Mouse (Mus musculus): ENCODE measurements at regions not wholly inside any gene's neighbourhood (a gene's known extent, or its start where the extent isn't known, plus 50 kb on each side); places are given as distances from the start of the nearest gene placed in this dataset.
A peak's percentile ranks its signal among the peaks of the same experiment; 100 is the strongest.

DNA sequence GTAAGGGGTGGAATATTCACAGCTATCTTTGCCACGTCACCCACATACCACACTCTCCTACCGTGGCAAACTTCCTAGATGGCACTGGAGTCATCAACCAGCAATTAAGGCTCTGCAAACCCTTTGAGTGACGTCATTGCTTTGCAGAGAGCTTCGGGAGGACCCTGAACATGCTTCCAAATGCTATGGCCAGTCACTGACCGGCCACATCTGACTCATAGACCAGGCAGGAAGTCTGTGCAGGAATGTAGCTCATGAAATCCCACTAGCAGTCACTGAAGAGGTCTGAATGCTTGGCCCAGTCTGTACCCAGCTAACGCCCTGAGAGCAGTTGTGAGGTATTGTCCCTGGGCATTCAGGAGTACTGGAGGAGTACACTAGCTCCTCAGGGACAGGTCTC is 203.9 kb upstream of the Rbms3 start:
- H3K36me3 ChIP-seq (ENCODE audit: control insufficient read depth, insufficient read depth, low read length) = no peaks in the 10 kb centered on the region
- H3K4me2 ChIP-seq (replicated peaks; ENCODE audit: low read depth, low read length) = no peak overlapping the region
- H3K9me3 ChIP-seq (ENCODE audit: control insufficient read depth, low read length) = no peaks in the 10 kb centered on the region
- no peak for ATAC-seq (ENCODE audit: low FRiP score, low TSS enrichment)
- no peak overlapping the region for H3K9ac ChIP-seq (ENCODE audit: low read depth, low read length)
- H3K4me3 ChIP-seq (ENCODE audit: low read length) = no peak overlapping the region
- no peak overlapping the region for H3K27ac ChIP-seq (ENCODE audit: low read depth, low read length)
- H3K27me3 ChIP-seq (ENCODE audit: control insufficient read depth, insufficient read depth, low read length) = no peaks in the 10 kb centered on the region
- no peaks in the 10 kb centered on the region for H3K4me1 ChIP-seq (ENCODE audit: control insufficient read depth, insufficient read depth, low read length)
- 66% methylated on average over 6 of the region's 6 CpGs for WGBS

DNA sequence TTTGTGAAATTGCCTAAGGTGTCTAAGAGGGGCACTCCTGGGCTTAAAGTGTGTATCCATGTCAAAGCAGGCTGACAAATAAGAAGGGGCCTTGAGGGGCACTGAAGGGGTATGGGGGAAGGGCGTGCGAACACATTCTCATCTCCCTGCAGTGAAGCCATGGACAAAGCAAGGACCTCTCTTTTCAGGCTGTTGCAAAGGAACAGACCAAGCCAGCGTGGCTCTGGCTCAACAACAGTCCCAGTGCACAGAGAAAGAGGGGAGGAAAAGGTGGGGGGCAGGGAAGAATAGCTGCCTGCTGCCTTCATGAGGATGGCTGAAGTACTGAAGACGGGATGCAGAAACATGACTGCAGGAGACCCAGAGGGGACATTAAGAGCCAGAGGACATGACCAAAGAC is 184.9 kb upstream of the Rbms3 start:
- Histone ChIP-seq H3K4me3 (ENCODE audit: low read length) (no peak overlapping the region), H3K36me3 (ENCODE audit: control insufficient read depth, insufficient read depth, low read length) (no peaks in the 10 kb centered on the region), H3K9me3 (ENCODE audit: control insufficient read depth, low read length) (no peaks in the 10 kb centered on the region), H3K27me3 (ENCODE audit: control insufficient read depth, insufficient read depth, low read length) (no peaks in the 10 kb centered on the region), H3K4me1 (ENCODE audit: control insufficient read depth, insufficient read depth, low read length) (no peaks in the 10 kb centered on the region), H3K4me2 (replicated peaks; ENCODE audit: low read depth, low read length) (no peak overlapping the region), H3K9ac (ENCODE audit: low read depth, low read length) (no peak overlapping the region), H3K27ac (ENCODE audit: low read depth, low read length) (no peak overlapping the region)
- ATAC-seq (ENCODE audit: low FRiP score, low TSS enrichment) = no peak
- 60% methylated on average over 4 of the region's 4 CpGs for WGBS

GRCm38 (mm10) chr9:117813216-117813615 is 183.5 kb upstream of the Rbms3 start:
- 76% methylated on average over 9 of the region's 9 CpGs for WGBS
- ATAC-seq (ENCODE audit: low FRiP score, low TSS enrichment) = no peak
- Histone ChIP-seq H3K27me3 (ENCODE audit: control insufficient read depth, insufficient read depth, low read length) (no peaks in the 10 kb centered on the region), H3K9ac (ENCODE audit: low read depth, low read length) (no peak overlapping the region), H3K27ac (ENCODE audit: low read depth, low read length) (no peak overlapping the region), H3K4me3 (ENCODE audit: low read length) (no peak overlapping the region), H3K4me2 (replicated peaks; ENCODE audit: low read depth, low read length) (no peak overlapping the region), H3K4me1 (ENCODE audit: control insufficient read depth, insufficient read depth, low read length) (no peaks in the 10 kb centered on the region), H3K36me3 (ENCODE audit: control insufficient read depth, insufficient read depth, low read length) (no peaks in the 10 kb centered on the region), H3K9me3 (ENCODE audit: control insufficient read depth, low read length) (no peaks in the 10 kb centered on the region)

- 62% methylated on average over 9 of the region's 9 CpGs for WGBS
- H3K4me1 ChIP-seq (ENCODE audit: control insufficient read depth, insufficient read depth, low read length) = no peaks in the 10 kb centered on the region
- no peak; the same call in 1 of the 2 replicates for ATAC-seq (ENCODE audit: low FRiP score, low TSS enrichment)
Observed at GRCm38 (mm10) chr9:117805812-117806211, 176.1 kb upstream of the Rbms3 start.

GRCm38 (mm10) chr9:117784186-117784591 is 154.5 kb upstream of the Rbms3 start:
- WGBS = 30% methylated on average over 5 of the region's 5 CpGs

More at GRCm38 (mm10) chr9:117805812-117806211, 176.1 kb upstream of the Rbms3 start:
- H3K36me3 ChIP-seq (ENCODE audit: control insufficient read depth, insufficient read depth, low read length) = no peaks in the 10 kb centered on the region
- H3K9me3 ChIP-seq (ENCODE audit: control insufficient read depth, low read length) = no peaks in the 10 kb centered on the region
- H3K27ac ChIP-seq (ENCODE audit: low read depth, low read length) = no peak overlapping the region
- H3K9ac ChIP-seq (ENCODE audit: low read depth, low read length) = no peak overlapping the region
- no peak overlapping the region for H3K4me2 ChIP-seq (replicated peaks; ENCODE audit: low read depth, low read length)
- no peaks in the 10 kb centered on the region for H3K27me3 ChIP-seq (ENCODE audit: control insufficient read depth, insufficient read depth, low read length)
- H3K4me3 ChIP-seq (ENCODE audit: low read length) = no peak overlapping the region

GRCm38 (mm10) chr9:117754651-117755050 is 124.9 kb upstream of the Rbms3 start:
- Histone ChIP-seq H3K9ac (ENCODE audit: low read depth, low read length) (no peak overlapping the region), H3K4me3 (ENCODE audit: low read length) (no peak overlapping the region), H3K27me3 (ENCODE audit: control insufficient read depth, insufficient read depth, low read length) (no peaks in the 10 kb centered on the region), H3K27ac (ENCODE audit: low read depth, low read length) (no peak overlapping the region), H3K36me3 (ENCODE audit: control insufficient read depth, insufficient read depth, low read length) (no peaks in the 10 kb centered on the region), H3K9me3 (ENCODE audit: control insufficient read depth, low read length) (no peaks in the 10 kb centered on the region), H3K4me1 (ENCODE audit: control insufficient read depth, insufficient read depth, low read length) (no peaks in the 10 kb centered on the region), H3K4me2 (replicated peaks; ENCODE audit: low read depth, low read length) (no peak overlapping the region)
- no peak for ATAC-seq (ENCODE audit: low FRiP score, low TSS enrichment)
- WGBS = 89% methylated on average over 6 of the region's 6 CpGs

More at GRCm38 (mm10) chr9:117784186-117784591, 154.5 kb upstream of the Rbms3 start:
- Histone ChIP-seq H3K27me3 (ENCODE audit: control insufficient read depth, insufficient read depth, low read length) (no peaks in the 10 kb centered on the region), H3K4me2 (replicated peaks; ENCODE audit: low read depth, low read length) (no peak overlapping the region), H3K27ac (ENCODE audit: low read depth, low read length) (no peak overlapping the region), H3K4me3 (ENCODE audit: low read length) (no peak overlapping the region), H3K4me1 (ENCODE audit: control insufficient read depth, insufficient read depth, low read length) (no peaks in the 10 kb centered on the region), H3K9me3 (ENCODE audit: control insufficient read depth, low read length) (no peaks in the 10 kb centered on the region), H3K9ac (ENCODE audit: low read depth, low read length) (no peak overlapping the region), H3K36me3 (ENCODE audit: control insufficient read depth, insufficient read depth, low read length) (no peaks in the 10 kb centered on the region)
- peak; percentile 90 for ATAC-seq (ENCODE audit: low FRiP score, low TSS enrichment)

DNA sequence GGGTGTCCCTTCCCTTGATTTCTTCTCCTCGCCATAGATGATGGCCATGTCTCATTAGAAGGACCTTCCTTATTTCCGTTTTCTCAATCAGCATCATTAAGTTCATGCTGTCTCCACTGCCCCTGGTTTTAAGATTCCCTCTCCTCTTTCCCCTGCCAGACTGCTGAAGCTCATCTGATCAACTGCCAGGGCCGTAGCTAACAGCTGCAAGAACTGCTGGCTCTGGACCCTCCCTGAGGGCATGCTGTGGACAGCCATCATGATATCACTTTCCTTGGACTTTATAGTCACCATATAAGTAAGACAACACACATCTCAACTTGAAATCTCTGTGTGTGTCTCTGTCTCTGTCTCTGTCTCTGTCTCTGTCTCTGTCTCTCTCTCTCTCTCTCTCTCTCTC is 123.8 kb upstream of the Rbms3 start:
- H3K9ac ChIP-seq (ENCODE audit: low read depth, low read length) = no peak overlapping the region
- no peaks in the 10 kb centered on the region for H3K4me1 ChIP-seq (ENCODE audit: control insufficient read depth, insufficient read depth, low read length)
- no peak overlapping the region for H3K4me3 ChIP-seq (ENCODE audit: low read length)
- H3K4me2 ChIP-seq (replicated peaks; ENCODE audit: low read depth, low read length) = no peak overlapping the region
- H3K27me3 ChIP-seq (ENCODE audit: control insufficient read depth, insufficient read depth, low read length) = no peaks in the 10 kb centered on the region
- no peak overlapping the region for H3K27ac ChIP-seq (ENCODE audit: low read depth, low read length)
- H3K36me3 ChIP-seq (ENCODE audit: control insufficient read depth, insufficient read depth, low read length) = no peaks in the 10 kb centered on the region
- no peak for ATAC-seq (ENCODE audit: low FRiP score, low TSS enrichment)
- 75% methylated on average over 3 of the region's 3 CpGs for WGBS
- H3K9me3 ChIP-seq (ENCODE audit: control insufficient read depth, low read length) = no peaks in the 10 kb centered on the region

- 85% methylated on average over 8 of the region's 8 CpGs for WGBS
- ATAC-seq (ENCODE audit: low FRiP score, low TSS enrichment) = no peak
Observed at GRCm38 (mm10) chr9:117744906-117745305, 115.2 kb upstream of the Rbms3 start.

GRCm38 (mm10) chr9:117729366-117729765 is 99.7 kb upstream of the Rbms3 start:
- WGBS = 85% methylated on average over 6 of the region's 6 CpGs
- no peak overlapping the region for H3K27ac ChIP-seq (ENCODE audit: low read depth, low read length)
- H3K27me3 ChIP-seq (ENCODE audit: control insufficient read depth, insufficient read depth, low read length) = no peaks in the 10 kb centered on the region
- H3K4me2 ChIP-seq (replicated peaks; ENCODE audit: low read depth, low read length) = no peak overlapping the region
- H3K36me3 ChIP-seq (ENCODE audit: control insufficient read depth, insufficient read depth, low read length) = no peaks in the 10 kb centered on the region
- no peaks in the 10 kb centered on the region for H3K4me1 ChIP-seq (ENCODE audit: control insufficient read depth, insufficient read depth, low read length)
- peaks cover 5% of the 10 kb centered on the region; the same call in 1 of the 2 replicates for H3K9me3 ChIP-seq (ENCODE audit: control insufficient read depth, low read length)
- H3K9ac ChIP-seq (ENCODE audit: low read depth, low read length) = no peak overlapping the region
- ATAC-seq (ENCODE audit: low FRiP score, low TSS enrichment) = no peak
- no peak overlapping the region for H3K4me3 ChIP-seq (ENCODE audit: low read length)

More at GRCm38 (mm10) chr9:117744906-117745305, 115.2 kb upstream of the Rbms3 start:
- Histone ChIP-seq H3K27me3 (ENCODE audit: control insufficient read depth, insufficient read depth, low read length) (no peaks in the 10 kb centered on the region), H3K4me2 (replicated peaks; ENCODE audit: low read depth, low read length) (no peak overlapping the region), H3K36me3 (ENCODE audit: control insufficient read depth, insufficient read depth, low read length) (no peaks in the 10 kb centered on the region), H3K9ac (ENCODE audit: low read depth, low read length) (no peak overlapping the region), H3K4me1 (ENCODE audit: control insufficient read depth, insufficient read depth, low read length) (no peaks in the 10 kb centered on the region), H3K27ac (ENCODE audit: low read depth, low read length) (no peak overlapping the region), H3K9me3 (ENCODE audit: control insufficient read depth, low read length) (no peaks in the 10 kb centered on the region), H3K4me3 (ENCODE audit: low read length) (no peak overlapping the region)

Measured in kidney, embryonic 14.5 days (tissue).